Mouse (Mus musculus) liver, adult 2 months (tissue): Measurements from ENCODE around the gene Gmpr.

Experiments
- CTCF ChIP-seq: fragments of 200-500 bp; IDR thresholded peaks from 2 replicates; pipeline ENCODE4 v1.5.1; 2011; ENCODE audit warnings: low read depth, low read length, control low read depth
- POLR2A ChIP-seq: fragments of 200-500 bp; IDR thresholded peaks from 2 replicates; pipeline ENCODE4 v1.6.1; 2011; ENCODE audit warnings: low read length, control low read depth; ENCODE audit not compliant: insufficient read depth; ENCODE audit errors: extremely low read depth

- no peak for TF ChIP-seq POLR2A
- TF ChIP-seq CTCF = no peak
Observed at GRCm38 (mm10) chr13:45524305-45524704, 17.1 kb downstream of the Gmpr start.
